Mouse (Mus musculus) intestine, embryonic 15.5 days (tissue): Measurements from ENCODE around the gene Mpnd. TPM values are rescaled to one million over a fixed set of nuclear protein-coding genes. Genes with fewer than 3 reads are reported as not detected.

Experiments used
- ATAC-seq: fragments of 200-750 bp; cut with Nextera tagmentation; 2 replicates; pipeline ENCODE4 v1.8.0; 2017; ENCODE audit warnings: moderate TSS enrichment, moderate library complexity
- H3K27ac ChIP-seq: fragments of 300-500 bp; sonication (generic); 2 replicates; pipeline ENCODE4 v1.5.1; 2015; ENCODE audit warnings: mild to moderate bottlenecking, inconsistent platforms
- H3K27me3 ChIP-seq: fragments of 300-500 bp; sonication (generic); replicated peaks from 2 replicates; pipeline ENCODE4 v1.6.1; 2015; ENCODE audit warnings: inconsistent platforms
- H3K36me3 ChIP-seq: fragments of 300-500 bp; sonication (generic); 2 replicates; pipeline ENCODE4 v1.6.1; 2015; ENCODE audit warnings: inconsistent platforms
- H3K4me1 ChIP-seq: fragments of 300-500 bp; sonication (generic); replicated peaks from 2 replicates; pipeline ENCODE4 v1.6.1; 2015; ENCODE audit warnings: inconsistent platforms
- H3K4me2 ChIP-seq: fragments of 300-500 bp; sonication (generic); replicated peaks from 2 replicates; pipeline ENCODE4 v1.6.1; 2015; ENCODE audit warnings: mild to moderate bottlenecking, inconsistent platforms
- H3K4me3 ChIP-seq: fragments of 300-500 bp; sonication (generic); replicated peaks from 2 replicates; pipeline ENCODE4 v1.5.1; 2015; ENCODE audit warnings: inconsistent platforms
- H3K9ac ChIP-seq: fragments of 300-500 bp; sonication (generic); 2 replicates; pipeline ENCODE4 v1.6.1; 2015; ENCODE audit warnings: inconsistent platforms
- H3K9me3 ChIP-seq: fragments of 300-500 bp; sonication (generic); 2 replicates; pipeline ENCODE4 v1.6.1; 2016; ENCODE audit warnings: inconsistent platforms
- WGBS: fragments of 180-500 bp; shearing (Covaris S2); methylation state at CpG from one replicate; pipeline ENCODE4 v1.1.7; 2015; 5-methylcytosine and 5-hydroxymethylcytosine counted together
- polyA plus RNA-seq: library from polyadenylated mRNA; unstranded; fragments of >200 nt; fragmentation: Nextera tagmentation; extraction: Ambion mirVana; gene quantifications from 2 replicates; pipeline ENCODE4 v1.2.1, GENCODE M21; 2015

The Mpnd gene
- polyA plus RNA-seq, 1 experiment from 2014 or later, result 86.3 TPM

GRCm38 (mm10) chr17:55963171-55963570 lies 42.3 kb upstream of the Mpnd start:
- peaks cover 14% of the 10 kb centered on the region for H3K4me1 ChIP-seq
- peaks cover 36% of the 10 kb centered on the region for H3K36me3 ChIP-seq
- no peak overlapping the region for H3K9ac ChIP-seq
- no peak overlapping the region for H3K4me2 ChIP-seq
- H3K27me3 ChIP-seq, result no peaks in the 10 kb centered on the region
- 64% methylated on average over 14 of the region's 14 CpGs for WGBS
- H3K9me3 ChIP-seq, result no peaks in the 10 kb centered on the region
- no peak for ATAC-seq
- H3K27ac ChIP-seq, result 0 out of 2 replicates have a peak overlapping the region, but pooled peaks have one; percentile 13
- H3K4me3 ChIP-seq, result no peak overlapping the region

DNA sequence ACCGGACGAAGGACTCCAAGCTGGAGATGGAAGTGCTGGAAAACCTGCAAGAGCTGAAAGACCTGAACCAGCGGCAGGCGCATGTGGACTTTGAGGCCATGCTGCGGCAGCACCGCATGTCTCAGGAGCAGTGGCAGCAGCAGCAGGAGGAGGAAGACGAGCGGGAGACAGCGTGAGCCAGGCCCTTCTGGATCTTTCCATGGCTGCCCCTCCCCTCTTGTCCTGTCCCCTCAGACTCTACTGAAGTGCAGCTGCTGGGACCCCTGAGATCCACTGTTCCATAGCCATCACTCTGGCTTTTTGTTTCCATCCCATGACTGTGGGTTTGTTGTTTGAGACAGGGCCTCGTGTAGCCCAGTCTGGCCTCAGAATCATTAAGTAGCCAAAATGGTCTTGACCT lies 41.0 kb upstream of the Mpnd start:
- H3K4me3 ChIP-seq, result no peak overlapping the region
- no peak overlapping the region for H3K9ac ChIP-seq
- no peak for ATAC-seq
- H3K4me1 ChIP-seq, result peaks cover 9% of the 10 kb centered on the region; the same call in 1 of the 2 replicates
- H3K27me3 ChIP-seq, result no peaks in the 10 kb centered on the region
- no peaks in the 10 kb centered on the region for H3K9me3 ChIP-seq
- peaks cover 36% of the 10 kb centered on the region for H3K36me3 ChIP-seq
- no peak overlapping the region for H3K27ac ChIP-seq
- WGBS, result 95% methylated on average over 10 of the region's 10 CpGs
- H3K4me2 ChIP-seq, result no peak overlapping the region

GRCm38 (mm10) chr17:55964996-55965395 lies 40.5 kb upstream of the Mpnd start:
- peaks cover 36% of the 10 kb centered on the region for H3K36me3 ChIP-seq
- no peak overlapping the region for H3K27ac ChIP-seq
- ATAC-seq, result no peak

GRCm38 (mm10) chr17:55967186-55967585 lies 38.3 kb upstream of the Mpnd start:
- Histone ChIP-seq H3K4me3 (no peak overlapping the region), H3K9me3 (no peaks in the 10 kb centered on the region), H3K4me1 (peaks cover 14% of the 10 kb centered on the region), H3K9ac (no peak overlapping the region), H3K4me2 (no peak overlapping the region), H3K36me3 (peaks cover 24% of the 10 kb centered on the region), H3K27ac (no peak overlapping the region), H3K27me3 (peaks cover 18% of the 10 kb centered on the region; the same call in 1 of the 2 replicates)
- ATAC-seq, result no peak
- 96% methylated on average over 4 of the region's 4 CpGs for WGBS

More at GRCm38 (mm10) chr17:55964996-55965395, 40.5 kb upstream of the Mpnd start:
- H3K4me1 ChIP-seq, result peaks cover 6% of the 10 kb centered on the region; the same call in 1 of the 2 replicates
- no peak overlapping the region for H3K4me2 ChIP-seq
- H3K27me3 ChIP-seq, result 0 out of 2 replicates have a peak, but pooled peaks cover 4% of the 10 kb centered on the region
- H3K4me3 ChIP-seq, result no peak overlapping the region
- 82% methylated on average over 9 of the region's 9 CpGs for WGBS
- H3K9ac ChIP-seq, result no peak overlapping the region
- H3K9me3 ChIP-seq, result no peaks in the 10 kb centered on the region

- H3K27ac ChIP-seq, result no peak overlapping the region
- no peak for ATAC-seq
- no peak overlapping the region for H3K9ac ChIP-seq
- 65% methylated on average over 7 of the region's 7 CpGs for WGBS
- peaks cover 22% of the 10 kb centered on the region for H3K36me3 ChIP-seq
- peaks cover 11% of the 10 kb centered on the region for H3K4me1 ChIP-seq
- peaks cover 18% of the 10 kb centered on the region; the same call in 1 of the 2 replicates for H3K27me3 ChIP-seq
- H3K4me2 ChIP-seq, result no peak overlapping the region
- H3K4me3 ChIP-seq, result no peak overlapping the region
- no peaks in the 10 kb centered on the region for H3K9me3 ChIP-seq
Measured at GRCm38 (mm10) chr17:55968210-55968609, 37.3 kb upstream of the Mpnd start.

GRCm38 (mm10) chr17:55969560-55969959 lies 36.0 kb upstream of the Mpnd start:
- ATAC-seq, result no peak
- H3K27ac ChIP-seq, result no peak overlapping the region
- peaks cover 19% of the 10 kb centered on the region for H3K36me3 ChIP-seq
- no peaks in the 10 kb centered on the region for H3K9me3 ChIP-seq
- WGBS, result 45% methylated on average over 14 of the region's 14 CpGs
- no peak overlapping the region for H3K4me3 ChIP-seq
- H3K4me2 ChIP-seq, result peak overlapping the region; percentile 86; the same call in 1 of the 2 replicates
- peaks cover 9% of the 10 kb centered on the region for H3K4me1 ChIP-seq
- H3K27me3 ChIP-seq, result peaks cover 18% of the 10 kb centered on the region; the same call in 1 of the 2 replicates
- no peak overlapping the region for H3K9ac ChIP-seq

GRCm38 (mm10) chr17:55969966-55970891 lies 35.3 kb upstream of the Mpnd start, which contains the start of gene Shd:
Gene Shd, plus strand, starts transcription at chr17:55970467.
- WGBS, result 9% methylated on average over 54 of the region's 55 CpGs
- peak; percentile 53 for ATAC-seq
- Histone ChIP-seq H3K27me3 (peaks cover 18% of the 10 kb centered on the region; the same call in 1 of the 2 replicates), H3K4me1 (peaks cover 9% of the 10 kb centered on the region), H3K27ac (no peak within 1 kb of the TSS), H3K9me3 (no peaks in the 10 kb centered on the region), H3K36me3 (peaks cover 12% of the 10 kb centered on the region), H3K4me3 (peak within 1 kb of the TSS; percentile 45), H3K9ac (peak within 1 kb of the TSS; percentile 47), H3K4me2 (peak within 1 kb of the TSS; percentile 86)

GRCm38 (mm10) chr17:55971453-55971852 lies 34.1 kb upstream of the Mpnd start:
- no peaks in the 10 kb centered on the region for H3K9me3 ChIP-seq
- H3K4me3 ChIP-seq, result peak overlapping the region; percentile 45; the same call in 1 of the 2 replicates
- peaks cover 18% of the 10 kb centered on the region; the same call in 1 of the 2 replicates for H3K27me3 ChIP-seq
- H3K27ac ChIP-seq, result no peak overlapping the region
- peaks cover 15% of the 10 kb centered on the region for H3K4me1 ChIP-seq
- H3K4me2 ChIP-seq, result peak overlapping the region; percentile 86; the same call in 1 of the 2 replicates
- 40% methylated on average over 22 of the region's 22 CpGs for WGBS
- no peak for ATAC-seq
- H3K9ac ChIP-seq, result no peak overlapping the region
- peaks cover 9% of the 10 kb centered on the region for H3K36me3 ChIP-seq

GRCm38 (mm10) chr17:55976255-55976862 lies 29.2 kb upstream of the Mpnd start:
- peak; percentile 90 for ATAC-seq
- Histone ChIP-seq H3K4me2 (peak overlapping the region; percentile 33; the same call in 1 of the 2 replicates), H3K9me3 (no peaks in the 10 kb centered on the region), H3K4me1 (peaks cover 13% of the 10 kb centered on the region), H3K27me3 (peaks cover 4% of the 10 kb centered on the region; the same call in 1 of the 2 replicates), H3K9ac (no peak overlapping the region), H3K4me3 (no peak overlapping the region), H3K36me3 (no peaks in the 10 kb centered on the region), H3K27ac (no peak overlapping the region)
- WGBS, result 13% methylated on average over 13 of the region's 13 CpGs

- Histone ChIP-seq H3K9me3 (no peaks in the 10 kb centered on the region), H3K27me3 (no peaks in the 10 kb centered on the region), H3K4me2 (no peak overlapping the region), H3K9ac (no peak overlapping the region), H3K4me1 (peaks cover 12% of the 10 kb centered on the region; the same call in 1 of the 2 replicates), H3K4me3 (no peak overlapping the region), H3K27ac (no peak overlapping the region), H3K36me3 (no peaks in the 10 kb centered on the region)
- no peak for ATAC-seq
- 24% methylated on average over 3 of the region's 3 CpGs for WGBS
Measured at GRCm38 (mm10) chr17:55977301-55977700, 28.2 kb upstream of the Mpnd start.

GRCm38 (mm10) chr17:55986030-55986961 lies 19.2 kb upstream of the Mpnd start, which contains the start of gene Fsd1:
Gene Fsd1, plus strand, starts transcription at chr17:55986509.
- peak; percentile 24; the same call in 1 of the 2 replicates for ATAC-seq
- H3K9ac ChIP-seq, result peak within 1 kb of the TSS; percentile 33; the same call in 1 of the 2 replicates
- WGBS, result 9% methylated on average over 32 of the region's 35 CpGs

More at GRCm38 (mm10) chr17:55986030-55986961, 19.2 kb upstream of the Mpnd start, which contains the start of gene Fsd1:
- Histone ChIP-seq H3K27me3 (no peaks in the 10 kb centered on the region), H3K36me3 (no peaks in the 10 kb centered on the region), H3K9me3 (no peaks in the 10 kb centered on the region), H3K4me3 (peak within 1 kb of the TSS; percentile 45), H3K27ac (no peak within 1 kb of the TSS), H3K4me2 (peak within 1 kb of the TSS; percentile 73), H3K4me1 (peaks cover 9% of the 10 kb centered on the region; the same call in 1 of the 2 replicates)
